Mouse (Mus musculus) layer of hippocampus, postnatal 10 days (tissue): Measurements from ENCODE around the gene Rbm15. TPM values are rescaled to one million over a fixed set of nuclear protein-coding genes. Genes with fewer than 3 reads are reported as not detected.

Experiments
- DNase-seq, 2 experiments: peaks; one replicate each; pipeline ENCODE4 v3.0.0; 2021; ENCODE audit warnings: low spot score in 2 of 2
- long read RNA-seq: library from polyadenylated mRNA; stranded (forward); transcript quantifications from one replicate; pipeline ENCODE4 v2.0.0, GENCODE M21; 2023
- total RNA-seq, 2 experiments: library from RNA; stranded (reverse); gene quantifications; 2 replicates each; pipeline ENCODE4 v1.2.3; 2021

Gene Rbm15
- total RNA-seq, result 10 to 100 TPM; 23.4 to 25.1 TPM
- long read RNA-seq, full-length matches to known transcripts, result 3 of 3 reads
- long read RNA-seq, partial matches to known transcripts, result 0 of 3 reads
- long read RNA-seq, other reads (novel, unspliced or antisense), result 0 of 3 reads

- peak; percentile 95 for DNase-seq
Measured at GRCm38 (mm10) chr3:107333381-107334201, at the start of gene Rbm15. Gene Rbm15, minus strand, starts transcription at chr3:107333673.

DNA sequence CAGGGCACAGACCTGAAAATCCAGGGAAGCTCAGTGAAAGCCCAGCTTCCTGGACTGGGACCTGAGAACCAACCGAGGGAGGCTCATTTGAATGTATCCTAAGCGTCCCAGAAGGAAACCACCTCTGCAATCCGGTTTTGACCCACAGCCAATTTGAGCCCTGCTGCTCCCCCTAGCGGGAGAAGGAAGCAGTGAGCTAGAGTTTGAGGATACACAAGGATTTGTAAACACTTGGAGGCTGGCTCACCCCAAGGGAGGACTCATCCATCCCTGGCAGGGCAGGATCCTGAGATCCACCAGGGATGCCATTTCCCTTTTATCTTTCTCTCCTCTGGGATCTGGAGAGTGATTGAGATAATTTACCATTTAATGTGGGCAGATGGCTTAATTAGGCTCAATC lies 45.9 kb upstream of the Rbm15 start:
- peak; percentile 77 to 81 for DNase-seq

- no peak for DNase-seq
Measured at GRCm38 (mm10) chr3:107378626-107379025, 45.2 kb upstream of the Rbm15 start.

GRCm38 (mm10) chr3:107374948-107375664 lies 41.6 kb upstream of the Rbm15 start:
- DNase-seq, result peak in 1 of 2 experiments; percentile 19

DNA sequence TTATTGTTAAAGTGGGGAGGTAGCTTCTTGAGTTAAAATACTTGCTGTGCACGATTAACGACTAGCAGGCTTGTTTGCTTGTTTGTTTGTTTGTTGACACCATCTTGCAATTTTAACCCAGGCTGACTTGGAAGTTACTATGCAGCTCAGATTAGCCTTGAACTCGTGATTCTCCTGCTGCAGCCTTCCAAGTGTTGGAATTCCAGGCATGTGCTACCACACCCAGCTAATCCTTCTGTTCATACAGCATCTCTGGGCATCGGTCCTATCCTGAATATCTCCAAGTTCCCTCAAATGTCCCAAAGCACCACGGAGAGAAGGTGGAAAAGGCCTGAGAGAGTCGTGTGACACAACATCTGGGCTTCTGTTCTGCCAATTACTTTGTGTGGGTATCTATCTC lies 35.7 kb upstream of the Rbm15 start:
- DNase-seq, result no peak

GRCm38 (mm10) chr3:107367938-107368599 lies 34.6 kb upstream of the Rbm15 start:
- no peak for DNase-seq

DNA sequence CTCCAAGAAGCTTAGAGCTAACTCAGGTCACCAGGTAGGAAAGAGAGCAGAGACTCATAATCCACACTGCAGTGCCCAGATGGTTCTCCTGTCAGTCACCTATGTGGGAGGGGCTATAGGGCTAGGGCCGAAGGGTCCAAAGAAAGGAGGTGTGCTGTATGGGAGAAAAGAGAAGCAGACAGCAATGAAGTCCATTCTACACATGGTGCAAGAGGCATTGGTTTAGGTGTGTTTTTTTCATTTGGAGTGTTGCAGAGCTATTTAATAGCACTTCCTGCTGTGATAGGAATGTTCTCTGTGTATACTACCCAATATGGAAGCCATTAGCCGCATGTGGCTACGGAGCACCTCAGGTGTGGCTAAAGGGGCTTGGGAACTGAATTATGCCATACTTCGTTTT lies 31.9 kb upstream of the Rbm15 start:
- DNase-seq, result no peak

GRCm38 (mm10) chr3:107363391-107363790 lies 29.9 kb upstream of the Rbm15 start:
- DNase-seq, result no peak

DNA sequence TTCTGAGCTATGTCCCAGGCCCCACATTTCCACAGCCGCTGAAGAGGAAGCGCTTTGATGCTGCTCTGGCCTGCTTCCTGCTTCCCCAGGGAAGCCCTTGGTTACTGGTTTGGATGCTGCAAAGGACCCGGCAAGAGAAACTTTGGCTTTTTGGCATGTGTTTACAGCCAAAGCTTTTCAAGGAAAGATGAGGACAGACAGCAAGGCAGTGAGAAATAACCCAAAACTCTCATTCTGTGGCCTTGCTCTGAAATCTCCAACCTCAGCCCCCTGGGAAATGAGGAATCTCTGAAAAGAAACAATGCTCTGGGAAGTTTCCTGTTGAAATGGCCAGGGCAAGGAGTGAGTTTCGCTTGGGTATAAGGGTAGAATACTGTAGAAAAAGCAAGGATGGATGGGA lies 26.9 kb upstream of the Rbm15 start:
- no peak for DNase-seq

DNA sequence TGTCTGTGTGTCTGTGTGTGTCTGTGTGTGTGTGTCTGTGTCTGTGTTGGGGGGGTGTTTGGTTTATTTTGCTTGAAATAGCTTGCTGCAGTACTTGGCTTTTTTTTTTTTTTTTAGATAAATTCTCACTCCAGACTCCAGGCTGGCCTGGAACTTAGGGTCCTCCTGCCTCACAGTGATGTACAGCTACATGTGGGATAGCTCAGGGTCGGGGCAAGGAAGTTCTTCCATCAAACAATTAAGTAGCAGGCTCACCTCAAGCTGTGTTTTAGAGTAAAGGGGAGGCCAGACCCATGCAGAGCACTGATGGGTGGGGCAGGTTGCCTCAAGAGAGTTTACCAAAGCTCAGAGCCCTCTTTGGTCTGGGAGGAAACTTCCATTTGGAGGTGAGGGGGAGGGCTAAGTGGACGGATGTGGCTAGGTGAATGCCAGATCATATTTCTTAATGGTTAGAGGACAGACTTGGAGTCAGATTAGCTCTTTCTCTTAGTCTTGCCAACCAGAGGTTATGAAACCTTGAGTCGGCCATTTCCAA lies 24.3 kb upstream of the Rbm15 start:
- no peak for DNase-seq

DNA sequence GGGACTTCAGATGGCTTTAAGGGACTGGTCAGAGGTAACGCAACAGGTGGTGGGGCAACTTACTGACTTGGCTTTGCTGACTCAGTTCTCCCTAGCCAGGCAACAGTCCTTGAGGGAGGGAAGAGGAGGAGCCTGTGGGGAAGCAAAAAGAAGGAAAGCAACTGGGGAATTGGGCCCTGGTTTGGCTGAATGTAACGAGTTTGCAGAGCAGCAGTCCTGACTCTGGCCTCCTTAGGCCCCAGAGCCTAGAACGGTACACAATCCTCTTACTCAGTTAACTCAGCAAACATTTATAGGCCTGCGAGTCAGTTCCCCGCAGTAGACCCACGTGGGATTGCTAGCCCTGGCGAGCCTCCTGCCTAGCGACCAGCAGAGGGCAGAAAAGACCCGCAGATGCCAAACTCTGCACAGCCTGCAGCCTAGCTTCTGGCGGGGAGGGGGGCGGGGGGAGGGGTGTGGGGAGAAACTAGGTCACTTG lies 23.5 kb upstream of the Rbm15 start:
- DNase-seq, result peak; percentile 90 to 91

DNA sequence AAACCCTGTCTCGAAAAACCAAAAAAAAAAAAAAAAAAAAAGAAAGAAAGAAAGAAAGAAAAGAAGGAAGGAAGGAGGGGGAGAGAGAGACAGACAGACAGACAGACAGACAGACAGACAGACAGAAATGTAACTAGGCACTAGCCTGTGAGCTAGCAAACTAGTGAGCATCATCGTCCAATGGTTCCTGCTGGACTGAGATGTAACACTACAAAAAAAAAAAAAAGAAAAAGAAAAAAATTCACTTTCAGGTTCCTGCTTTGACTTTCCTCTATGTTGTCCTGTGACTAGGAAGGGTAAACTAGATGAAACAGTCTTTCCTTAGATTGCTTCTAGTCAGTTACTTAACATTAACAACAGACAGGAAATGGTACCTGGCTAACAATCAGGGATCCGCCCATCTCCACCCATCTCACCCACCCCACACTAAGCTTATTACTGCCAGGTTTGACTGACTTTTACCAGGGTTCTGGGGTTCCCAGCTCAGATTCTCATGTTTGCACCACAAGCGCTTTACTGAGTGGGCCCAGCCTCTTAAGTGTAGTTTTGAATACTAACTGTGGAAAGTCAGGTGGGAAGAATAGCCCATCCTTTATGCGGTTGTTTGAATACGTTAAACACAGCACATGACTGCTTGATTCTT lies 22.3 kb upstream of the Rbm15 start:
- no peak for DNase-seq

GRCm38 (mm10) chr3:107351706-107352105 lies 18.2 kb upstream of the Rbm15 start:
- DNase-seq, result no peak

- DNase-seq, result peak; percentile 25 to 49
Measured at GRCm38 (mm10) chr3:107349006-107349405, 15.5 kb upstream of the Rbm15 start.

GRCm38 (mm10) chr3:107345033-107345725 lies 11.7 kb upstream of the Rbm15 start:
- DNase-seq, result no peak

- DNase-seq, result no peak
Measured at GRCm38 (mm10) chr3:107343971-107344370, 10.5 kb upstream of the Rbm15 start.

DNA sequence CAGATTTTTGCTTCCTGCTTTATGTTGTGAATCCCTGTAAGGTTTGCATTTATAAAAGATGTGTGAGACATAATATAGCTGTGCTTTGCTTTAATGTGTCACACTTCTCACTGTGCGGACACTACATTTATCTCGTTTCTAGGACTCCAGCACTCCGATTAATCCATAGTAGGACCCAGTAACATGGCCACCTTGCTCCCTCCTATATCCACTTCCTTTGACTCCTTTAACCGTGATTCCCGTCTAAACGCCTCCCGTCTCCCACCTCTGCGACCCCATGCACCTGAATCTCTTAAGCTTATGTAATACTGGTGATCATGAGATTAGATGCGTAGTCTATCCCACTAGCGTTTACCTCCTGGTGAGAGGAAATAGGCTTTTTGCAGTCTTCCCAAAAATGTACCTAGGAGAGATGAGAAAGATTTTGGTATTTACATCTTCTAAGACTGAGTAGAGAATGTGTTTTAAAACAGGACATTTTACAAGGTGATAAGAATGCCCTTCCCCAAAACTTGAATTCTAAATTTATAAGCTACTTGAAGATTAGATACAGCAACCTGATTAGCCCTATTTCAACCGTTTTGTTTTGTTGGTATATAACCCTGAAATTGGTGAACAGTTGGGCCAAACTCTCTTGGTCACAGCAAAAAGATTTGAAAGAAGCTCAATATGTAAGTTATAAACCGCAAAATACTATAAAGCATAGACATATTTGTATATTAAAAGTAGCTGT lies 895 bp upstream of the Rbm15 start:
- DNase-seq, result no peak

DNA sequence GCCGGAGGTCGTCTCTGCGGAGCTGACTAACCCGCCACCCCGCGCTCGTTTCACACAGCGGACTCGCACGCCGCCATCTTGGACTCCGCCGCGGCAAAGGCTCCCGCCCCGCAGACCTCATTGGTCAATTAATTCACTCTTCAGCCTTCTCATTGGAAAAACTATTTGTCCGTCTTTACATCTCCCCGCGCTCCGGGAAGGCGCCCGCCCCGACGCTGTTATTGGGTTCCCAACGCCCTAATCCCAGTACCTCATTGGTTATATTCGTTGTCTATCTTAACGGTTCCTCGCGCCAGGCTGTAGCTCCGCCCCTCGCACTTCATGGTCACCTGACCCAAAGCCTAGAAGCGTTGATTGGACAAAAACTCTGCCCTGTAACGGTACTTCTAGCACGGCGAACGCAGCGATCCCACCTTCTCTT lies 503 bp downstream of the Rbm15 start:
- peak; percentile 91 to 93 for DNase-seq
